Comparison of ENCODE assay signal across 27 mouse cellular contexts in genomic region chr13:59618463-59618862, GRCm38 (mm10). TPM values are rescaled to one million over a fixed set of nuclear protein-coding genes. Genes with fewer than 3 reads are reported as not detected.
DNase-seq lines count a peak whose midpoint lies in the region; ATAC-seq and TF ChIP-seq lines count a peak whose summit lies in the region.
"Had no signal": no experiment of that assay in that cellular context is flagged by ENCODE, and none has a peak within 500 bp of the region (broad histone marks: within the 10 kb centered on the region; RNA-seq: fewer than 3 reads in every experiment).

No protein-coding gene starts in this region.

- 62% methylated on average over 6 of the region's 6 CpGs for WGBS in heart, embryonic 15.5 days
- WGBS in heart, embryonic 10.5 days = 57% methylated on average over 6 of the region's 6 CpGs
- WGBS in midbrain, embryonic 11.5 days = 87% methylated on average over 6 of the region's 6 CpGs
- 91% methylated on average over 6 of the region's 6 CpGs for WGBS in midbrain, postnatal 0 days
- WGBS in liver, embryonic 14.5 days (ENCODE audit: insufficient replicate concordance) = 59% methylated on average over 6 of the region's 6 CpGs
- 95% methylated on average over 6 of the region's 6 CpGs for WGBS in hindbrain, embryonic 16.5 days

- no peaks in the 10 kb centered on the region for H3K9me3 ChIP-seq in heart, embryonic 15.5 days (replicated peaks)
- no peaks in the 10 kb centered on the region for H3K9me3 ChIP-seq in heart, embryonic 10.5 days
- no peaks in the 10 kb centered on the region for H3K9me3 ChIP-seq in midbrain, embryonic 11.5 days (ENCODE audit: control insufficient read depth, low read length)
- H3K9me3 ChIP-seq in midbrain, postnatal 0 days (ENCODE audit: low read length) = no peaks in the 10 kb centered on the region
- H3K9me3 ChIP-seq in liver, embryonic 14.5 days (ENCODE audit: control insufficient read depth, low read length) = no peaks in the 10 kb centered on the region
- H3K9me3 ChIP-seq in hindbrain, embryonic 16.5 days (ENCODE audit: control insufficient read depth, low read length) = no peaks in the 10 kb centered on the region
- H3K9me3 ChIP-seq: embryonic facial prominence, embryonic 10.5 days; embryonic facial prominence, embryonic 13.5 days; forebrain, embryonic 12.5 days; forebrain, embryonic 15.5 days; hindbrain, embryonic 10.5 days; hindbrain, embryonic 13.5 days had no signal

- H3K36me3 ChIP-seq in heart, embryonic 15.5 days = peaks cover 52% of the 10 kb centered on the region
- H3K36me3 ChIP-seq in heart, embryonic 10.5 days = peaks cover 73% of the 10 kb centered on the region
- H3K36me3 ChIP-seq in midbrain, embryonic 11.5 days (ENCODE audit: control insufficient read depth, insufficient read depth, low read length) = peaks cover 14% of the 10 kb centered on the region
- H3K36me3 ChIP-seq in midbrain, postnatal 0 days (ENCODE audit: insufficient read depth, low read length) = peaks cover 52% of the 10 kb centered on the region
- H3K36me3 ChIP-seq in liver, embryonic 14.5 days (replicated peaks; ENCODE audit: control insufficient read depth, insufficient read depth, low read depth) = no peaks in the 10 kb centered on the region
- peaks cover 45% of the 10 kb centered on the region for H3K36me3 ChIP-seq in hindbrain, embryonic 16.5 days (ENCODE audit: control insufficient read depth, insufficient read depth, low read length)

- no peaks in the 10 kb centered on the region for H3K4me1 ChIP-seq in heart, embryonic 15.5 days (replicated peaks)
- peaks cover 3% of the 10 kb centered on the region; the same call in 1 of the 2 replicates for H3K4me1 ChIP-seq in heart, embryonic 10.5 days
- no peaks in the 10 kb centered on the region for H3K4me1 ChIP-seq in midbrain, embryonic 11.5 days (ENCODE audit: control insufficient read depth, insufficient read depth, low read length)
- no peaks in the 10 kb centered on the region for H3K4me1 ChIP-seq in midbrain, postnatal 0 days (ENCODE audit: insufficient read depth, low read length)
- H3K4me1 ChIP-seq in liver, embryonic 14.5 days (replicated peaks; ENCODE audit: control insufficient read depth in 2 of 2, insufficient read depth in 2 of 2, low read length in 1 of 2) = peaks cover 0 to 4% of the 10 kb centered on the region in 2 experiments; a peak in 1 of 4 replicates
- H3K4me1 ChIP-seq in hindbrain, embryonic 16.5 days (ENCODE audit: control insufficient read depth, insufficient read depth, low read depth, low read length) = no peaks in the 10 kb centered on the region
- H3K4me1 ChIP-seq: embryonic facial prominence, embryonic 10.5 days; embryonic facial prominence, embryonic 13.5 days; forebrain, embryonic 12.5 days; forebrain, embryonic 15.5 days; hindbrain, embryonic 10.5 days; hindbrain, embryonic 13.5 days had no signal

- no peak for TF ChIP-seq CTCF in midbrain, postnatal 0 days (IDR thresholded peaks at IDR 0.05)
- no peak for TF ChIP-seq CTCF in liver, embryonic 14.5 days (IDR thresholded peaks at IDR 0.05; ENCODE audit: low read depth)

- 0 out of 2 replicates have a peak, but pooled peaks have one; percentile 43 for ATAC-seq in heart, embryonic 15.5 days (replicated peaks; ENCODE audit: insufficient number of reproducible peaks, insufficient read depth, low FRiP score, low read depth)
- ATAC-seq in midbrain, embryonic 11.5 days (ENCODE audit: low FRiP score) = no peak
- no peak for ATAC-seq in midbrain, postnatal 0 days (ENCODE audit: low FRiP score)
- peak; percentile 26; the same call in 1 of the 2 replicates for ATAC-seq in liver, embryonic 14.5 days (ENCODE audit: insufficient read depth)
- no peak for ATAC-seq in hindbrain, embryonic 16.5 days
- ATAC-seq: CD4-positive, CD25-positive, alpha-beta regulatory T cell, adult 4 months; forebrain, embryonic 15.5 days; hindbrain, postnatal 0 days had no signal

- no peak for DNase-seq in heart, embryonic 10.5 days (ENCODE audit: low spot score)
- DNase-seq in midbrain, embryonic 11.5 days (ENCODE audit: low spot score, missing footprints) = peak; percentile 41
- no peak for DNase-seq in midbrain, postnatal 0 days (ENCODE audit: low spot score)
- no peak for DNase-seq in liver, embryonic 14.5 days (ENCODE audit: low read depth in 3 of 3, low spot score in 3 of 3)
- no peak for DNase-seq in adrenal gland, adult (ENCODE audit: inconsistent age in 2 of 2, low spot score in 1 of 2)
- DNase-seq: adrenal gland, adult 8-10 months; adrenal gland, postnatal 25 days; cerebellum, adult 11-12 months; cerebellum, adult 8-10 months; cerebellum, postnatal 10 days; cerebellum, postnatal 36 days; embryo, embryonic 11 days; gastrocnemius, postnatal 25 days; heart, adult 2 months; heart, postnatal 14 days had no signal

- H3K4me3 ChIP-seq in heart, embryonic 15.5 days = no peak overlapping the region
- no peak overlapping the region for H3K4me3 ChIP-seq in heart, embryonic 10.5 days
- H3K4me3 ChIP-seq in midbrain, embryonic 11.5 days (ENCODE audit: low read depth, low read length) = no peak overlapping the region
- no peak overlapping the region for H3K4me3 ChIP-seq in midbrain, postnatal 0 days (ENCODE audit: low read depth, low read length)
- no peak overlapping the region for H3K4me3 ChIP-seq in liver, embryonic 14.5 days (ENCODE audit: insufficient read depth in 1 of 2, low read depth in 2 of 2, low read length in 2 of 2)
- no peak overlapping the region for H3K4me3 ChIP-seq in hindbrain, embryonic 16.5 days (ENCODE audit: low read length)
- H3K4me3 ChIP-seq: embryonic facial prominence, embryonic 10.5 days; embryonic facial prominence, embryonic 13.5 days; erythroblast, embryonic 14.5 days; forebrain, embryonic 12.5 days; forebrain, embryonic 15.5 days; heart, adult 2 months; hindbrain, embryonic 10.5 days; hindbrain, embryonic 13.5 days had no signal

- H3K4me2 ChIP-seq in heart, embryonic 15.5 days = no peak overlapping the region
- H3K4me2 ChIP-seq in midbrain, embryonic 11.5 days = no peak overlapping the region
- H3K4me2 ChIP-seq in midbrain, postnatal 0 days (ENCODE audit: low read depth, low read length, poor library complexity, severe bottlenecking) = no peak overlapping the region
- H3K4me2 ChIP-seq in liver, embryonic 14.5 days (ENCODE audit: low read depth) = no peak overlapping the region
- H3K4me2 ChIP-seq in hindbrain, embryonic 16.5 days (ENCODE audit: low read length) = no peak overlapping the region
- H3K4me2 ChIP-seq: embryonic facial prominence, embryonic 13.5 days; forebrain, embryonic 12.5 days; forebrain, embryonic 15.5 days; heart, embryonic 11.5 days; hindbrain, embryonic 13.5 days had no signal

- TF ChIP-seq EP300 in liver, embryonic 14.5 days (IDR thresholded peaks at IDR 0.05; ENCODE audit: low read depth) = no peak

- H3K27ac ChIP-seq in heart, embryonic 15.5 days = no peak overlapping the region
- no peak overlapping the region for H3K27ac ChIP-seq in heart, embryonic 10.5 days
- H3K27ac ChIP-seq in midbrain, embryonic 11.5 days (ENCODE audit: low read depth, low read length) = no peak overlapping the region
- H3K27ac ChIP-seq in midbrain, postnatal 0 days (ENCODE audit: low read depth, low read length) = no peak overlapping the region
- no peak overlapping the region for H3K27ac ChIP-seq in liver, embryonic 14.5 days
- no peak overlapping the region for H3K27ac ChIP-seq in hindbrain, embryonic 16.5 days (ENCODE audit: low read depth, low read length)
- H3K27ac ChIP-seq: embryonic facial prominence, embryonic 10.5 days; embryonic facial prominence, embryonic 13.5 days; forebrain, embryonic 12.5 days; forebrain, embryonic 15.5 days; heart, adult 2 months; hindbrain, embryonic 10.5 days; hindbrain, embryonic 13.5 days; hindbrain, postnatal 0 days had no signal

- H3K9ac ChIP-seq in heart, embryonic 15.5 days = no peak overlapping the region
- H3K9ac ChIP-seq in midbrain, embryonic 11.5 days (ENCODE audit: low read length) = no peak overlapping the region
- no peak overlapping the region for H3K9ac ChIP-seq in midbrain, postnatal 0 days (replicated peaks; ENCODE audit: low read length, poor library complexity, severe bottlenecking)
- no peak overlapping the region for H3K9ac ChIP-seq in liver, embryonic 14.5 days (replicated peaks)
- H3K9ac ChIP-seq in hindbrain, embryonic 16.5 days (ENCODE audit: low read depth, low read length) = no peak overlapping the region
- H3K9ac ChIP-seq: embryonic facial prominence, embryonic 13.5 days; forebrain, embryonic 12.5 days; forebrain, embryonic 15.5 days; hindbrain, embryonic 13.5 days had no signal

- no peaks in the 10 kb centered on the region for H3K27me3 ChIP-seq in heart, embryonic 15.5 days
- no peaks in the 10 kb centered on the region for H3K27me3 ChIP-seq in heart, embryonic 10.5 days (ENCODE audit: insufficient read depth, poor library complexity, severe bottlenecking)
- no peaks in the 10 kb centered on the region for H3K27me3 ChIP-seq in midbrain, embryonic 11.5 days (ENCODE audit: control insufficient read depth, insufficient read depth, low read length)
- H3K27me3 ChIP-seq in midbrain, postnatal 0 days (ENCODE audit: insufficient read depth, low read length) = no peaks in the 10 kb centered on the region
- H3K27me3 ChIP-seq in liver, embryonic 14.5 days (ENCODE audit: control insufficient read depth, insufficient read depth, low read length) = no peaks in the 10 kb centered on the region
- H3K27me3 ChIP-seq in hindbrain, embryonic 16.5 days (replicated peaks; ENCODE audit: control insufficient read depth, insufficient read depth, low read length) = no peaks in the 10 kb centered on the region
- H3K27me3 ChIP-seq: embryonic facial prominence, embryonic 13.5 days; forebrain, embryonic 12.5 days; forebrain, embryonic 15.5 days; hindbrain, embryonic 13.5 days had no signal

RNA-seq across cellular contexts. Expression of gene Naa35, which starts 33.4 kb away (rescaled TPM):
- 69.6 and 85.3 TPM in 2 replicates for polyA plus RNA-seq in heart, embryonic 15.5 days (2015; fragmentation: Nextera tagmentation; extraction: Ambion mirVana)
- 78.9 and 92.6 TPM in 2 replicates for polyA plus RNA-seq in heart, embryonic 10.5 days (2016; fragmentation: Nextera tagmentation; extraction: Ambion mirVana)
- polyA plus RNA-seq in midbrain, embryonic 11.5 days (2014; fragmentation: Nextera tagmentation; extraction: Ambion mirVana) = 99.2 and 118 TPM in 2 replicates
- total RNA-seq in midbrain, postnatal 0 days (2014; rRNA removed) = 47.2 and 72.9 TPM in 2 replicates
- 109 and 117 TPM in 2 replicates for polyA plus RNA-seq in midbrain, postnatal 0 days (2015; fragmentation: Nextera tagmentation; extraction: Ambion mirVana)
- polyA plus RNA-seq in liver, embryonic 14.5 days (2012; rRNA removed) = 12.0 and 12.6 TPM in 2 replicates
- polyA plus RNA-seq in liver, embryonic 14.5 days (2014; fragmentation: Nextera tagmentation; extraction: Ambion mirVana) = 23.2 and 27.1 TPM in 2 replicates
- polyA plus RNA-seq in hindbrain, embryonic 16.5 days (2015; fragmentation: Nextera tagmentation; extraction: Ambion mirVana) = 118 and 127 TPM in 2 replicates

RNA-seq across cellular contexts. Expression of gene Agtpbp1, which starts 33.4 kb away (rescaled TPM):
- 11.7 and 13.2 TPM in 2 replicates for polyA plus RNA-seq in heart, embryonic 15.5 days (2015; fragmentation: Nextera tagmentation; extraction: Ambion mirVana)
- polyA plus RNA-seq in heart, embryonic 10.5 days (2016; fragmentation: Nextera tagmentation; extraction: Ambion mirVana) = 8.8 and 14.4 TPM in 2 replicates
- polyA plus RNA-seq in midbrain, embryonic 11.5 days (2014; fragmentation: Nextera tagmentation; extraction: Ambion mirVana) = 22.6 and 22.9 TPM in 2 replicates
- 125 and 129 TPM in 2 replicates for total RNA-seq in midbrain, postnatal 0 days (2014; rRNA removed)
- 70.8 and 74.0 TPM in 2 replicates for polyA plus RNA-seq in midbrain, postnatal 0 days (2015; fragmentation: Nextera tagmentation; extraction: Ambion mirVana)
- polyA plus RNA-seq in liver, embryonic 14.5 days (2012; rRNA removed) = 4.8 and 5.3 TPM in 2 replicates
- polyA plus RNA-seq in liver, embryonic 14.5 days (2014; fragmentation: Nextera tagmentation; extraction: Ambion mirVana) = 9.6 and 10.3 TPM in 2 replicates
- polyA plus RNA-seq in hindbrain, embryonic 16.5 days (2015; fragmentation: Nextera tagmentation; extraction: Ambion mirVana) = 69.0 and 73.3 TPM in 2 replicates

RNA-seq across cellular contexts. Expression of gene Golm1, which starts 57.1 kb away (rescaled TPM):
- polyA plus RNA-seq in heart, embryonic 15.5 days (2015; fragmentation: Nextera tagmentation; extraction: Ambion mirVana) = 40.4 and 41.1 TPM in 2 replicates
- polyA plus RNA-seq in heart, embryonic 10.5 days (2016; fragmentation: Nextera tagmentation; extraction: Ambion mirVana) = 72.4 and 74.5 TPM in 2 replicates
- polyA plus RNA-seq in midbrain, embryonic 11.5 days (2014; fragmentation: Nextera tagmentation; extraction: Ambion mirVana) = 179 TPM in 2 replicates
- total RNA-seq in midbrain, postnatal 0 days (2014; rRNA removed) = 13.0 and 17.1 TPM in 2 replicates
- polyA plus RNA-seq in midbrain, postnatal 0 days (2015; fragmentation: Nextera tagmentation; extraction: Ambion mirVana) = 13.0 and 15.3 TPM in 2 replicates
- 19.8 and 25.5 TPM in 2 replicates for polyA plus RNA-seq in liver, embryonic 14.5 days (2012; rRNA removed)
- polyA plus RNA-seq in liver, embryonic 14.5 days (2014; fragmentation: Nextera tagmentation; extraction: Ambion mirVana) = 43.3 and 44.8 TPM in 2 replicates
- polyA plus RNA-seq in hindbrain, embryonic 16.5 days (2015; fragmentation: Nextera tagmentation; extraction: Ambion mirVana) = 21.0 and 26.0 TPM in 2 replicates

Comparison
In these comparisons a context has a peak if more than half of its experiments do, and no peak if none do; other contexts are left out.
1. ATAC-seq: peak in heart, embryonic 15.5 days (single experiment) and liver, embryonic 14.5 days (single experiment); none in midbrain, embryonic 11.5 days (single experiment), midbrain, postnatal 0 days (single experiment) and hindbrain, embryonic 16.5 days (single experiment).